Mouse (Mus musculus): Measurements from ENCODE around the gene Fxyd4.

The Fxyd4 gene

GRCm38 (mm10) chr6:117917576-117917975, 19.9 kb downstream of the Fxyd4 start:
- peak; percentile 53 for DNase-seq (ENCODE audit: low spot score)

GRCm38 (mm10) chr6:117916737-117917426, 20.6 kb downstream of the Fxyd4 start:
- DNase-seq (ENCODE audit: low spot score): peak; percentile 58

GRCm38 (mm10) chr6:117916205-117916736, 21.2 kb downstream of the Fxyd4 start:
- no peak for DNase-seq (ENCODE audit: low spot score)

- DNase-seq (ENCODE audit: low spot score): no peak
Observed at GRCm38 (mm10) chr6:117914541-117914940, 23.0 kb downstream of the Fxyd4 start.

GRCm38 (mm10) chr6:117910120-117910661, 27.3 kb downstream of the Fxyd4 start:
- DNase-seq (ENCODE audit: low spot score): no peak

- no peak for DNase-seq (ENCODE audit: low spot score)
Observed at GRCm38 (mm10) chr6:117908424-117908900, 29.0 kb downstream of the Fxyd4 start.

GRCm38 (mm10) chr6:117907979-117908355, 29.5 kb downstream of the Fxyd4 start:
- DNase-seq (ENCODE audit: low spot score): no peak

GRCm38 (mm10) chr6:117907301-117907978, 30.1 kb downstream of the Fxyd4 start:
- peak; percentile 77 for DNase-seq (ENCODE audit: low spot score)

GRCm38 (mm10) chr6:117906590-117907271, 30.8 kb downstream of the Fxyd4 start:
- peak; percentile 97 for DNase-seq (ENCODE audit: low spot score)

GRCm38 (mm10) chr6:117906015-117906531, 31.4 kb downstream of the Fxyd4 start:
- no peak for DNase-seq (ENCODE audit: low spot score)

GRCm38 (mm10) chr6:117905260-117905930, 32.1 kb downstream of the Fxyd4 start:
- no peak for DNase-seq (ENCODE audit: low spot score)

GRCm38 (mm10) chr6:117903836-117904235, 33.7 kb downstream of the Fxyd4 start:
- no peak for DNase-seq (ENCODE audit: low spot score)

- DNase-seq (ENCODE audit: low spot score): no peak
Observed at GRCm38 (mm10) chr6:117902556-117902955, 34.9 kb downstream of the Fxyd4 start.

- no peak for DNase-seq (ENCODE audit: low spot score)
Observed at GRCm38 (mm10) chr6:117901510-117902402, 35.7 kb downstream of the Fxyd4 start.

GRCm38 (mm10) chr6:117900126-117901080, 37.1 kb downstream of the Fxyd4 start, which contains the start of gene Hnrnpf:
Gene Hnrnpf (plus strand): TSS chr6:117900324.
- peak; percentile 59 for DNase-seq (ENCODE audit: low spot score)

- DNase-seq (ENCODE audit: low spot score): no peak
Observed at GRCm38 (mm10) chr6:117897800-117898199, 39.7 kb downstream of the Fxyd4 start.

GRCm38 (mm10) chr6:117893435-117893834, 44.1 kb downstream of the Fxyd4 start:
- no peak for DNase-seq (ENCODE audit: low spot score)

GRCm38 (mm10) chr6:117892386-117892785, 45.1 kb downstream of the Fxyd4 start:
- no peak for DNase-seq (ENCODE audit: low spot score)

Measured in layer of hippocampus, adult 11-12 months (tissue).